ENCODE assay signal across 14 mouse cellular contexts in genomic region chr7:115131970-115132551, GRCm38 (mm10).
DNase-seq lines count a peak whose midpoint lies in the region; ATAC-seq lines count a peak whose summit lies in the region.
"Had no signal": no experiment of that assay in that cellular context is flagged by ENCODE, and none has a peak within 500 bp of the region (broad histone marks: within the 10 kb centered on the region; RNA-seq: fewer than 3 reads in every experiment).

No protein-coding gene starts in this region.

- no peaks in the 10 kb centered on the region for H3K9me3 ChIP-seq in neural tube, embryonic 11.5 days (ENCODE audit: control insufficient read depth, low read length)
- H3K9me3 ChIP-seq in neural tube, embryonic 15.5 days (replicated peaks), result no peaks in the 10 kb centered on the region
- no peaks in the 10 kb centered on the region for H3K9me3 ChIP-seq in forebrain, embryonic 14.5 days (replicated peaks; ENCODE audit: control insufficient read depth, low read length)
- no peaks in the 10 kb centered on the region for H3K9me3 ChIP-seq in midbrain, embryonic 14.5 days (ENCODE audit: control insufficient read depth, low read length)
- H3K9me3 ChIP-seq: limb, embryonic 12.5 days; stomach, embryonic 15.5 days had no signal

- DNase-seq in embryo, embryonic 10.5 days (ENCODE audit: low spot score), result peak; percentile 48
- no peak for DNase-seq in embryo, embryonic 9.5 days (ENCODE audit: extremely low spot score)
- peak; percentile 57 for DNase-seq in neural tube, embryonic 11.5 days (ENCODE audit: low spot score)
- peak; percentile 93 for DNase-seq in forebrain, embryonic 14.5 days (ENCODE audit: low spot score)
- peak; percentile 82 for DNase-seq in midbrain, embryonic 14.5 days
- DNase-seq in adrenal gland, postnatal 36 days, result no peak
- DNase-seq in cerebellum, adult 8-10 months, result no peak
- DNase-seq: heart, postnatal 14 days; kidney, adult 18-20 months; lung, adult 18-20 months; thymus, postnatal 36 days had no signal

- no peak overlapping the region for H3K9ac ChIP-seq in neural tube, embryonic 11.5 days (ENCODE audit: low read length)
- H3K9ac ChIP-seq in neural tube, embryonic 15.5 days (replicated peaks), result no peak overlapping the region
- H3K9ac ChIP-seq in forebrain, embryonic 14.5 days (ENCODE audit: low read length), result no peak overlapping the region
- H3K9ac ChIP-seq in midbrain, embryonic 14.5 days (replicated peaks; ENCODE audit: low read length), result no peak overlapping the region
- H3K9ac ChIP-seq: limb, embryonic 12.5 days; stomach, embryonic 15.5 days had no signal

- H3K4me2 ChIP-seq in neural tube, embryonic 11.5 days (ENCODE audit: low read depth), result no peak overlapping the region
- no peak overlapping the region for H3K4me2 ChIP-seq in neural tube, embryonic 15.5 days
- peak overlapping the region; percentile 3; the same call in 1 of the 2 replicates for H3K4me2 ChIP-seq in forebrain, embryonic 14.5 days (ENCODE audit: low read length)
- H3K4me2 ChIP-seq in midbrain, embryonic 14.5 days (ENCODE audit: low read length), result 0 out of 2 replicates have a peak overlapping the region, but pooled peaks have one; percentile 13
- H3K4me2 ChIP-seq: limb, embryonic 12.5 days; stomach, embryonic 15.5 days had no signal

- no peaks in the 10 kb centered on the region for H3K36me3 ChIP-seq in neural tube, embryonic 11.5 days (ENCODE audit: control insufficient read depth, insufficient read depth, low read length)
- no peaks in the 10 kb centered on the region for H3K36me3 ChIP-seq in neural tube, embryonic 15.5 days
- no peaks in the 10 kb centered on the region for H3K36me3 ChIP-seq in forebrain, embryonic 14.5 days (ENCODE audit: control insufficient read depth, insufficient read depth, low read length)
- H3K36me3 ChIP-seq in midbrain, embryonic 14.5 days (ENCODE audit: control insufficient read depth, insufficient read depth, low read length), result no peaks in the 10 kb centered on the region
- H3K36me3 ChIP-seq: limb, embryonic 12.5 days; stomach, embryonic 15.5 days had no signal

- no peaks in the 10 kb centered on the region; the same call in 1 of the 2 replicates for H3K4me1 ChIP-seq in neural tube, embryonic 11.5 days (ENCODE audit: control insufficient read depth, insufficient read depth, low read length)
- H3K4me1 ChIP-seq in neural tube, embryonic 15.5 days, result peaks cover 16% of the 10 kb centered on the region; the same call in 1 of the 2 replicates
- H3K4me1 ChIP-seq in forebrain, embryonic 14.5 days (ENCODE audit: control insufficient read depth, insufficient read depth, low read length), result peaks cover 22% of the 10 kb centered on the region; the same call in 1 of the 2 replicates
- H3K4me1 ChIP-seq in midbrain, embryonic 14.5 days (ENCODE audit: control insufficient read depth, insufficient read depth, low read length), result peaks cover 7% of the 10 kb centered on the region; the same call in 1 of the 2 replicates
- H3K4me1 ChIP-seq: limb, embryonic 12.5 days; stomach, embryonic 15.5 days had no signal

- H3K27ac ChIP-seq in neural tube, embryonic 11.5 days (ENCODE audit: low read depth, low read length), result no peak overlapping the region
- no peak overlapping the region for H3K27ac ChIP-seq in neural tube, embryonic 15.5 days (replicated peaks)
- H3K27ac ChIP-seq in forebrain, embryonic 14.5 days (ENCODE audit: low read depth, low read length), result peak overlapping the region; percentile 23
- H3K27ac ChIP-seq in midbrain, embryonic 14.5 days (replicated peaks; ENCODE audit: low read depth, low read length), result no peak overlapping the region
- H3K27ac ChIP-seq: limb, embryonic 12.5 days; stomach, embryonic 15.5 days had no signal

- no peak overlapping the region for H3K4me3 ChIP-seq in neural tube, embryonic 11.5 days (ENCODE audit: low read depth, low read length)
- H3K4me3 ChIP-seq in neural tube, embryonic 15.5 days (replicated peaks), result no peak overlapping the region
- no peak overlapping the region for H3K4me3 ChIP-seq in forebrain, embryonic 14.5 days (ENCODE audit: low read depth, low read length)
- no peak overlapping the region for H3K4me3 ChIP-seq in midbrain, embryonic 14.5 days (replicated peaks; ENCODE audit: low read depth, low read length)
- H3K4me3 ChIP-seq: limb, embryonic 12.5 days; stomach, embryonic 15.5 days had no signal

- ATAC-seq in neural tube, embryonic 11.5 days (ENCODE audit: insufficient read depth, low FRiP score, low TSS enrichment), result peak; percentile 65; the same call in 1 of the 2 replicates
- no peak for ATAC-seq in neural tube, embryonic 15.5 days (ENCODE audit: low FRiP score)
- ATAC-seq in forebrain, embryonic 14.5 days, result peak; percentile 84
- no peak; the same call in 1 of the 2 replicates for ATAC-seq in midbrain, embryonic 14.5 days (ENCODE audit: low FRiP score, low TSS enrichment)

- H3K27me3 ChIP-seq in neural tube, embryonic 11.5 days (ENCODE audit: control insufficient read depth, insufficient read depth, low read length), result no peaks in the 10 kb centered on the region
- no peaks in the 10 kb centered on the region for H3K27me3 ChIP-seq in neural tube, embryonic 15.5 days (replicated peaks)
- H3K27me3 ChIP-seq in forebrain, embryonic 14.5 days (replicated peaks; ENCODE audit: control insufficient read depth, insufficient read depth, low read length), result no peaks in the 10 kb centered on the region
- no peaks in the 10 kb centered on the region for H3K27me3 ChIP-seq in midbrain, embryonic 14.5 days (ENCODE audit: control insufficient read depth, insufficient read depth, low read length)
- H3K27me3 ChIP-seq: limb, embryonic 12.5 days; stomach, embryonic 15.5 days had no signal

- 47% methylated on average over 11 of the region's 11 CpGs for WGBS in neural tube, embryonic 11.5 days
- WGBS in neural tube, embryonic 15.5 days, result 16% methylated on average over 11 of the region's 11 CpGs
- WGBS in forebrain, embryonic 14.5 days, result 6% methylated on average over 11 of the region's 11 CpGs
- WGBS in midbrain, embryonic 14.5 days, result 21% methylated on average over 11 of the region's 11 CpGs

Comparison
In these comparisons a context has a peak if more than half of its experiments do, and no peak if none do; other contexts are left out.
1. DNase-seq: peak in embryo, embryonic 10.5 days (single experiment), neural tube, embryonic 11.5 days (single experiment), forebrain, embryonic 14.5 days (single experiment) and midbrain, embryonic 14.5 days (single experiment); none in embryo, embryonic 9.5 days (single experiment), adrenal gland, postnatal 36 days (0 of 2) and cerebellum, adult 8-10 months (single experiment).
2. ATAC-seq: peak in neural tube, embryonic 11.5 days (single experiment) and forebrain, embryonic 14.5 days (single experiment); none in neural tube, embryonic 15.5 days (single experiment) and midbrain, embryonic 14.5 days (single experiment).
3. H3K4me2 ChIP-seq: peak in forebrain, embryonic 14.5 days (single experiment) and midbrain, embryonic 14.5 days (single experiment); none in neural tube, embryonic 11.5 days (single experiment) and neural tube, embryonic 15.5 days (single experiment).